Mouse (Mus musculus) ES-E14 (cell line): Measurements from ENCODE around the gene Fras1. TPM values are rescaled to one million over a fixed set of nuclear protein-coding genes. Genes with fewer than 3 reads are reported as not detected.

Source experiments
- DNase-seq: peaks from one replicate; pipeline ENCODE4 v3.0.0-alpha.2; 2013; ENCODE audit warnings: low read depth, low spot score
- H3K27ac ChIP-seq: 2 replicates; pipeline ENCODE4 v1.5.1; 2012; ENCODE audit warnings: low read depth, mild to moderate bottlenecking, low read length, moderate library complexity, mixed read lengths; ENCODE audit not compliant: poor library complexity, insufficient read depth, severe bottlenecking
- H3K36me3 ChIP-seq: 2 replicates; pipeline ENCODE4 v1.6.1; 2012; ENCODE audit warnings: mild to moderate bottlenecking, low read length, moderate library complexity, mixed read lengths; ENCODE audit not compliant: control insufficient read depth, poor library complexity, insufficient read depth, severe bottlenecking
- H3K4me1 ChIP-seq, 2 experiments: fragments of 150-350 bp in 1 of 2; sonication (generic) in 1 of 2; 2 replicates each; pipeline ENCODE4 v1.6.1; 2012; ENCODE audit warnings: low read length in 2 of 2, mild to moderate bottlenecking in 1 of 2, mixed read lengths in 1 of 2; ENCODE audit not compliant: control insufficient read depth in 2 of 2, insufficient read depth in 2 of 2, poor library complexity in 1 of 2
- H3K4me3 ChIP-seq, 2 experiments: fragments of 150-350 bp in 1 of 2; sonication (generic) in 1 of 2; 2 replicates each; pipeline ENCODE4 v1.5.1; 2012; ENCODE audit warnings: low read length in 2 of 2, low read depth in 1 of 2, mild to moderate bottlenecking in 1 of 2, mixed read lengths in 1 of 2; ENCODE audit not compliant: insufficient read depth in 1 of 2, poor library complexity in 1 of 2, severe bottlenecking in 1 of 2
- H3K9ac ChIP-seq: 2 replicates; pipeline ENCODE4 v1.6.1; 2012; ENCODE audit warnings: low read depth, mild to moderate bottlenecking, low read length, mixed read lengths; ENCODE audit not compliant: poor library complexity, insufficient read depth, severe bottlenecking
- H3K9me3 ChIP-seq: fragments of 150-350 bp; sonication (generic); 2 replicates; pipeline ENCODE4 v1.6.1; 2012; ENCODE audit warnings: low read depth, mild to moderate bottlenecking, low read length; ENCODE audit not compliant: control insufficient read depth, insufficient read depth
- CHD2 ChIP-seq: IDR thresholded peaks from 2 replicates; pipeline ENCODE4 v1.6.1; 2014; ENCODE audit warnings: mild to moderate bottlenecking, low read depth, low read length, inconsistent platforms
- HCFC1 ChIP-seq: IDR thresholded peaks from 2 replicates; pipeline ENCODE4 v1.6.1; 2012; ENCODE audit warnings: low read length, inconsistent platforms, borderline replicate concordance; ENCODE audit not compliant: insufficient read depth
- MAFK ChIP-seq: IDR thresholded peaks from 2 replicates; pipeline ENCODE4 v1.6.1; 2014; ENCODE audit warnings: mild to moderate bottlenecking, low read depth, low read length, inconsistent platforms; ENCODE audit not compliant: insufficient read depth
- ZC3H11A ChIP-seq: IDR thresholded peaks from 2 replicates; pipeline ENCODE4 v1.6.1; 2012; ENCODE audit warnings: low read depth, mild to moderate bottlenecking, inconsistent platforms, low read length, borderline replicate concordance
- ZNF384 ChIP-seq: IDR thresholded peaks from 2 replicates; pipeline ENCODE4 v1.6.1; 2012; ENCODE audit warnings: low read depth, low read length, inconsistent platforms
- in situ Hi-C, 2 experiments: fragments of 600-800 bp; cut with MboI; formaldehyde crosslinking; loops; one replicate each; pipeline ENCODE4 v1.15.1; 2025; ENCODE audit warnings: low sequenced_read_pairs in 2 of 2, inconsistent platforms in 1 of 2; ENCODE audit not compliant: unreplicated experiment in 2 of 2
- total RNA-seq: library from RNA; depleted of rRNA; stranded (reverse); fragments of 300-350 nt; gene quantifications from 2 replicates; pipeline ENCODE4 v1.2.3, GENCODE M21; 2012

The Fras1 gene
- total RNA-seq, 1 experiment = 1.6 TPM

DNA sequence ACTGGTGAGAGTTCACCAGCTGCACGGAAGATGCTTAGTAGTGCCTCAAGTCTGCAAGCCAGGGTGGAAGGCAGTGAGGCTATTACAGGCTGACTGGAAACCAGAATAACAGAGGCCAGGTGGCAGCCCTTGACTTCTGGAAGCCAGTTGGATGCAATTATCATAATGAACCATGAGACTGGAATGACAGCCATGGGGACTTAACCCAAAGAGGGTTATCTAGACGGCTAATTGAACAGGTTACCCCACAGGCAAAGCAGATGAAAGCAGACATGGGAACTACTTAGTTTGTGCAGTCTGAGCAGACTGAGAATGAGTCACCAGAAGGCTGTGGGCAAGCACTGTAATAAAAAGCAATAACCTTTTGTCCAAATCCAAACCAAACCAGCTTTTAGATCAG lies 28.8 kb upstream of the Fras1 start:
- no peak for DNase-seq
- Histone ChIP-seq H3K4me1 (no peaks in the 10 kb centered on the region), H3K4me3 (no peak overlapping the region), H3K36me3 (no peaks in the 10 kb centered on the region), H3K27ac (no peak overlapping the region), H3K9ac (no peak overlapping the region), H3K9me3 (no peaks in the 10 kb centered on the region)
- in situ Hi-C loops = no loop called here
- TF ChIP-seq CHD2 = no peak
- TF ChIP-seq MAFK = no peak
- no peak for TF ChIP-seq ZNF384
- TF ChIP-seq HCFC1 = no peak
- no peak for TF ChIP-seq ZC3H11A

DNA sequence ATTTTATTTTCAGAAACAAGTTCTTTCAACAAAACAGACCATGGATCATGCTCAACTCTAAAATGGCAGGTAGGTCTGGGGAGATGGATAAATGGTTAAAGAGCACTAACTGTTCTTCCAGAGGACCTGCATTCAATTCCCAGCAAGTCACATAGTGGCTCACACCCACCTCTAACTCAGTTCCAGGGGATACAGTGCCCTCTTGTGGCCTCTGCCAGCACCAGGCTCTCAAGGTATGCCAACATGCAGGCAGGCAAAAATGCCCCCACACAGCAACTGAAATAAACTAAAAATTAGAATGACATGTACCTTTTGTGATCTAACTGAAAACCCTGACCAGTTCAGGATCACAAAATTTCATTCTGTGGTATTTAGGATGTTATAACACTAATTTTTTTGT lies 21.8 kb upstream of the Fras1 start:
- Histone ChIP-seq H3K4me3 (no peak overlapping the region), H3K9me3 (no peaks in the 10 kb centered on the region), H3K9ac (no peak overlapping the region), H3K4me1 (no peaks in the 10 kb centered on the region), H3K27ac (no peak overlapping the region), H3K36me3 (no peaks in the 10 kb centered on the region)
- peak; percentile 34 for DNase-seq
- TF ChIP-seq ZNF384 = no peak
- TF ChIP-seq MAFK = no peak
- TF ChIP-seq CHD2 = no peak
- TF ChIP-seq ZC3H11A = peak; percentile 42; the same call in 1 of the 2 replicates
- in situ Hi-C loops = no loop called here

DNA sequence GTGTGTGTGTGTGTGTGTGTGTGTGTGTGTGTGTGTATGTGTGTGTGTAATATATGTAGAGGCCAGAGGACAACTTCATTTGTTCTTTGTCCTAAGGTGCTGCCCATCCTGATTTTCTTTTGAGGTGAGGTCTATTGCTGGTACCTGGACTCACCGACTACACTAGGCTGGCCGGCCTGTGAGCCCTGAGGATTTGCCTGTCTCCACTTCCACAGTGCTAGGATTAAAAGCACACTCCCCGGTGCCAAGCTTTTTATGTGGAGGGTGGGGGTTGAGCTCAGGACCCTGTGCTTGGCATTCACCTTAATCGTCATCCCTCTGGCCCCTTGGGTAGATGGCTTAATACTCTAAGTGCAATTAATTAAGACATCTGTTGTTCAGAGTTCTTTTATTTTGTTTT lies 9.8 kb upstream of the Fras1 start:
- no peak overlapping the region for H3K9ac ChIP-seq
- no peaks in the 10 kb centered on the region for H3K36me3 ChIP-seq
- TF ChIP-seq ZNF384 (no peak), ZC3H11A (no peak), HCFC1 (no peak), MAFK (no peak), CHD2 (no peak)
- no peak overlapping the region for H3K27ac ChIP-seq
- no peak for DNase-seq
- H3K4me3 ChIP-seq = no peak overlapping the region
- H3K4me1 ChIP-seq = no peaks in the 10 kb centered on the region
- no peaks in the 10 kb centered on the region for H3K9me3 ChIP-seq
- in situ Hi-C loops = no loop called here

DNA sequence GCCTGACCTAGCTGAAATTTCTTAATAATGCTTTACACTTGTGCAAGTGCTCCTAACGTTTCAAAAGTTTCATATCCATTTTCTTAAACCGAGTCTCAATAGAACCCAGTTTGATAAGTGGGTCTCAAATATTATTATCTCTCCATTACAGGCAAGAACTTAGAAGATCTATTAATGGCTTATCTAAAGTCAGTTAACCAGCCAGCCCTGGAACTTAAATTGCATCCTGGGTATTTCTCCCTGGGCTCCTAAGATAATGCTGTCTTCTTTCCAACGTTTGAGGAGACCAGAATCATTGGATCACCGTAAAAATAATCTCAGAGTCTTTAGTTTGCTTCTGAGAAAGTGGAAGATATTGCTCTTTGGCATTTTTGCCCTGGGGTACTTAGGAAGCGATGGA lies 8.2 kb upstream of the Fras1 start:
- in situ Hi-C loops = no loop called here
- Histone ChIP-seq H3K27ac (no peak overlapping the region), H3K36me3 (no peaks in the 10 kb centered on the region), H3K9ac (no peak overlapping the region), H3K9me3 (no peaks in the 10 kb centered on the region), H3K4me3 (no peak overlapping the region), H3K4me1 (no peaks in the 10 kb centered on the region)
- no peak for DNase-seq
- TF ChIP-seq MAFK = no peak
- TF ChIP-seq ZC3H11A = no peak
- TF ChIP-seq CHD2 = no peak
- no peak for TF ChIP-seq HCFC1

DNA sequence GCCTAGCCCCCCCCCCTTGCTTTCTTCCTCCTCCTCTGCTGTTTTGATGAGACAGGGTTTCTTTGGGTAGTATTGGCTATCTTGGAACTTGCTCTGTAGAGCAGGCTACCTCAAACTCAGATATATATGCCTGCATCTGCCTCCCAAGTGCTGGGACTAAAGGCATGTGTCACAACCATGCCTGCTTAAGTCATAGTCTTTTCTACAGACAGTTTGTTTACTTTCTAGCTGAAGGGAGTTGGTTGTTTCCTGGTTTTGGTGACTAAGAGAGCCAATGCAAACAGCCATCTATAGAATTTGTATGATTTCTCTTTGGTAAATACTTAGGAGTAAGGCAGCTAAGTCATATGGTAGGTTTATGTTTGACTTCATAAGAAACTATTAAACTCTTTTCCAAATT lies 6.5 kb upstream of the Fras1 start:
- no peaks in the 10 kb centered on the region for H3K9me3 ChIP-seq
- no peak overlapping the region for H3K9ac ChIP-seq
- DNase-seq = no peak
- H3K4me1 ChIP-seq = no peaks in the 10 kb centered on the region
- H3K36me3 ChIP-seq = no peaks in the 10 kb centered on the region
- no peak for TF ChIP-seq ZNF384
- TF ChIP-seq MAFK = no peak
- no peak overlapping the region for H3K27ac ChIP-seq
- in situ Hi-C loops = no loop called here
- no peak overlapping the region for H3K4me3 ChIP-seq
